Mouse (Mus musculus): Measurements from ENCODE around the gene Clca4b. TPM values are rescaled to one million over a fixed set of nuclear protein-coding genes. Genes with fewer than 3 reads are reported as not detected.
"Not testable (repeated sequence)": the region's sequence is repeated elsewhere in the genome, so short reads cannot be mapped to it uniquely, and the experiment has no call there.

Clca4b gene
- not detected for total RNA-seq (2021)
- long read RNA-seq, experiment 1, result 0 reads
- long read RNA-seq, experiment 2, result 0 reads

GRCm38 (mm10) chr3:144932335-144932734 lies at the start of gene Clca4b:
TSS of gene Clca4b (minus strand) at chr3:144932529.
- no peak for DNase-seq

GRCm38 (mm10) chr3:144980551-144980950 lies 48.2 kb upstream of the Clca4b start:
- DNase-seq, result peak; percentile 35 to 41

- DNase-seq, result no peak
Observed at GRCm38 (mm10) chr3:144977631-144978030, 45.3 kb upstream of the Clca4b start.

GRCm38 (mm10) chr3:144976091-144976490 lies 43.8 kb upstream of the Clca4b start:
- no peak for DNase-seq

GRCm38 (mm10) chr3:144974945-144975344 lies 42.6 kb upstream of the Clca4b start, which contains the start of gene Clca4a:
TSS of gene Clca4a (minus strand) at chr3:144975045.
- no peak for DNase-seq

GRCm38 (mm10) chr3:144971553-144972270 lies 39.4 kb upstream of the Clca4b start:
- peak; percentile 7 to 34 for DNase-seq

- DNase-seq, result no peak
Observed at GRCm38 (mm10) chr3:144969755-144970154, 37.4 kb upstream of the Clca4b start.

- DNase-seq, result no peak
Observed at GRCm38 (mm10) chr3:144966074-144966473, 33.7 kb upstream of the Clca4b start.

GRCm38 (mm10) chr3:144950829-144951228 lies 18.5 kb upstream of the Clca4b start:
- DNase-seq, result peak in 1 of 2 experiments; percentile 3

GRCm38 (mm10) chr3:144947376-144947775 lies 15.0 kb upstream of the Clca4b start:
- DNase-seq, result not testable (repeated sequence)

- DNase-seq, result not testable (repeated sequence)
Observed at GRCm38 (mm10) chr3:144933625-144934024, 1.3 kb upstream of the Clca4b start.

- DNase-seq, result no peak
Observed at GRCm38 (mm10) chr3:144933011-144933491, 722 bp upstream of the Clca4b start.

- DNase-seq, result no peak
Observed at GRCm38 (mm10) chr3:144914014-144914413, 18.3 kb downstream of the Clca4b start.

- no peak for DNase-seq
Observed at GRCm38 (mm10) chr3:144897042-144897678, 35.2 kb downstream of the Clca4b start.

- no peak for DNase-seq
Observed at GRCm38 (mm10) chr3:144890246-144890758, 42.0 kb downstream of the Clca4b start.

GRCm38 (mm10) chr3:144886957-144887356 lies 45.4 kb downstream of the Clca4b start:
- peak in 1 of 2 experiments; percentile 2 for DNase-seq

- not testable (repeated sequence) for DNase-seq
Observed at GRCm38 (mm10) chr3:144872012-144872411, 60.3 kb downstream of the Clca4b start.

Other genes with a start within 250 kb of the Clca4b start
- 100 to 1,000 TPM; 187 to 216 TPM for gene Sh3glb1, start 212.2 kb downstream of the Clca4b start, total RNA-seq (2021)
- gene Clca3a1, start 171.6 kb downstream of the Clca4b start, total RNA-seq (2021), result 1 to 10 TPM; 3.4 to 5.9 TPM
- under 1 TPM in 1 of 2 experiments, not detected in 1; 0.10 TPM for gene Clca3a2, start 113.0 kb downstream of the Clca4b start, total RNA-seq (2021)
- not detected for gene Clca3b, start 83.2 kb downstream of the Clca4b start, total RNA-seq (2021)
- not detected for gene Clca4a, start 42.5 kb upstream of the Clca4b start, total RNA-seq (2021)
- not detected for gene Clca1, start 100.2 kb upstream of the Clca4b start, total RNA-seq (2021)
- under 1 TPM in 1 of 2 experiments, not detected in 1; 0.13 TPM for gene Clca2, start 166.9 kb upstream of the Clca4b start, total RNA-seq (2021)
- gene Odf2l, start 186.1 kb upstream of the Clca4b start, total RNA-seq (2021), result 10 to 100 TPM; 16.4 to 23.5 TPM